8 mouse cellular contexts compared by ENCODE assay signal in the genomic region with DNA sequence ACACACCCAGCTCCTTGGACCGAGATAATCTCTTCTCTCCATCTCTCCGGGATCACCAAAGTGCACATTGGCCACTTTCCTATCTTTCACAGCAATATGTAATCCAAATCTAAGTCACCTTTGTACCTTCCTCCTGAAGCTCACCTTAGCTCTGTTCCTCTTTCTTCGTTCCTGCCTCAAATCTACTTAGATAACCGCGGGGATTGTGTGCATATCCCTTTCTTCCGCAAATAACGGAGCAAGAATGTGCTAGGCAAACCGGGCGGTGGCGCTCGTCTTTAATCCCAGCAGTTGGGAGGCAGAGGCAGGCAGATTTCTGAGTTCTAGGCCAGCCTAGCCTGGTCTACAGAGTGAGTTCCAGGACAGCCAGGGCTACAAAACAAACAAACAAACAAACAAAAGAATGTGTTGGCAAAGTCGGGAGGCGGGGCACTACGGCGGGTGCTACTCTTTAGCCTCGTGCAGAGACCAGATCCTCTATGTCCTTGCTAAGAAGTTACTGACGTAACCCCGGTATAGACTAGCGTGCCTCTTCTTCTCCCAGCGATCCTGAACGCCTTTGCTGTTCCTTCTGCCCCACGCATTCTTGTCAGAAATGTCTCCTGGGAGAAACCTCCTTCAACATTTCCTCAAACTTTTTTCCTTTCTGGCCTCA. TPM values are rescaled to one million over a fixed set of nuclear protein-coding genes. Genes with fewer than 3 reads are reported as not detected.
DNase-seq lines count a peak whose midpoint lies in the region; ATAC-seq and TF ChIP-seq lines count a peak whose summit lies in the region.

No protein-coding gene starts in this region.

- peaks cover 40% of the 10 kb centered on the region for H3K4me1 ChIP-seq in heart, embryonic 13.5 days
- H3K4me1 ChIP-seq in hindbrain, embryonic 10.5 days (replicated peaks), result peaks cover 28% of the 10 kb centered on the region
- H3K4me1 ChIP-seq in liver, embryonic 16.5 days (ENCODE audit: control insufficient read depth, low read depth, low read length), result peaks cover 36% of the 10 kb centered on the region
- peaks cover 5% of the 10 kb centered on the region; the same call in 1 of the 2 replicates for H3K4me1 ChIP-seq in small intestine, adult 2 months (ENCODE audit: control insufficient read depth, insufficient read depth, insufficient read length, low read length)

- 25% methylated on average over 22 of the region's 22 CpGs for WGBS in heart, embryonic 13.5 days
- WGBS in hindbrain, embryonic 10.5 days, result 36% methylated on average over 22 of the region's 22 CpGs
- 9% methylated on average over 22 of the region's 22 CpGs for WGBS in liver, embryonic 16.5 days (ENCODE audit: insufficient replicate concordance)
- WGBS in small intestine, adult 2 months, result 6% methylated on average over 22 of the region's 22 CpGs

- no peaks in the 10 kb centered on the region for H3K27me3 ChIP-seq in heart, embryonic 13.5 days (replicated peaks)
- no peaks in the 10 kb centered on the region for H3K27me3 ChIP-seq in hindbrain, embryonic 10.5 days (ENCODE audit: insufficient read depth, poor library complexity, severe bottlenecking)
- H3K27me3 ChIP-seq in liver, embryonic 16.5 days (ENCODE audit: control insufficient read depth, insufficient read depth, low read depth, low read length), result no peaks in the 10 kb centered on the region
- no peaks in the 10 kb centered on the region for H3K27me3 ChIP-seq in small intestine, adult 2 months (ENCODE audit: control insufficient read depth, insufficient read depth, low read length)

- peak overlapping the region; percentile 90 for H3K9ac ChIP-seq in heart, embryonic 13.5 days
- H3K9ac ChIP-seq in liver, embryonic 16.5 days (ENCODE audit: low read depth, low read length), result peak overlapping the region; percentile 87

- peak overlapping the region; percentile 99 for H3K4me2 ChIP-seq in heart, embryonic 13.5 days
- H3K4me2 ChIP-seq in liver, embryonic 16.5 days (ENCODE audit: low read depth, low read length), result peak overlapping the region; percentile 86

- peaks cover 58% of the 10 kb centered on the region for H3K36me3 ChIP-seq in heart, embryonic 13.5 days
- peaks cover 56% of the 10 kb centered on the region for H3K36me3 ChIP-seq in hindbrain, embryonic 10.5 days
- H3K36me3 ChIP-seq in liver, embryonic 16.5 days (ENCODE audit: control insufficient read depth, insufficient read depth), result peaks cover 34% of the 10 kb centered on the region
- peaks cover 34% of the 10 kb centered on the region for H3K36me3 ChIP-seq in small intestine, adult 2 months (ENCODE audit: control insufficient read depth, insufficient read depth, low read length)

- TF ChIP-seq CTCF in brain, embryonic 14.5 days (IDR thresholded peaks at IDR 0.05; ENCODE audit: borderline replicate concordance, extremely low read depth, insufficient read depth, insufficient read length), result no peak
- peak; percentile 37; the same call in 1 of the 2 replicates for TF ChIP-seq CTCF in small intestine, adult 2 months (IDR thresholded peaks at IDR 0.05; ENCODE audit: extremely low read depth, insufficient read length, insufficient replicate concordance, low read depth, low read length)

- no peaks in the 10 kb centered on the region for H3K9me3 ChIP-seq in heart, embryonic 13.5 days
- no peaks in the 10 kb centered on the region for H3K9me3 ChIP-seq in hindbrain, embryonic 10.5 days
- no peaks in the 10 kb centered on the region for H3K9me3 ChIP-seq in liver, embryonic 16.5 days (replicated peaks; ENCODE audit: control insufficient read depth, low read length)

- peak overlapping the region; percentile 97 for H3K4me3 ChIP-seq in heart, embryonic 13.5 days
- H3K4me3 ChIP-seq in hindbrain, embryonic 10.5 days, result peak overlapping the region; percentile 96
- peak overlapping the region; percentile 94 for H3K4me3 ChIP-seq in liver, embryonic 16.5 days (ENCODE audit: low read depth, low read length)
- H3K4me3 ChIP-seq in small intestine, adult 2 months (ENCODE audit: low read depth, low read length), result peak overlapping the region; percentile 68

- TF ChIP-seq POLR2A in brain, embryonic 14.5 days (IDR thresholded peaks at IDR 0.05; ENCODE audit: borderline replicate concordance, extremely low read depth, insufficient read depth, insufficient read length, poor library complexity, severe bottlenecking), result no peak
- TF ChIP-seq POLR2A in small intestine, adult 2 months (IDR thresholded peaks at IDR 0.05; ENCODE audit: low read depth, low read length), result no peak

- ATAC-seq in heart, embryonic 13.5 days (ENCODE audit: extremely low read depth, insufficient number of reproducible peaks, low FRiP score, low TSS enrichment), result 0 out of 2 replicates have a peak, but pooled peaks have one; percentile 3
- ATAC-seq in liver, embryonic 16.5 days (ENCODE audit: low read depth), result peak; percentile 6

- DNase-seq in heart, postnatal 25 days (ENCODE audit: low spot score), result no peak
- DNase-seq in brain, embryonic 14.5 days (ENCODE audit: low read depth), result peak; percentile 16
- DNase-seq in hindbrain, embryonic 10.5 days (ENCODE audit: low spot score), result no peak
- no peak for DNase-seq in layer of hippocampus, adult 8-10 months (ENCODE audit: low spot score in 2 of 2)
- DNase-seq in frontal cortex, postnatal 25 days (ENCODE audit: low spot score in 2 of 2), result no peak

- peak overlapping the region; percentile 95 for H3K27ac ChIP-seq in heart, embryonic 13.5 days (replicated peaks)
- H3K27ac ChIP-seq in hindbrain, embryonic 10.5 days, result peak overlapping the region; percentile 99
- H3K27ac ChIP-seq in liver, embryonic 16.5 days (ENCODE audit: low read length), result peak overlapping the region; percentile 98
- H3K27ac ChIP-seq in small intestine, adult 2 months (ENCODE audit: insufficient read depth, low read depth, low read length), result peak overlapping the region; percentile 94

- intact Hi-C loops in heart, postnatal 25 days (cut with DNase I), result no loop called here

RNA-seq across cellular contexts. Expression of a gene that starts 0.7 kb away (rescaled TPM):
- 234 and 235 TPM in 2 replicates for polyA plus RNA-seq in heart, embryonic 13.5 days (2015; fragmentation: Nextera tagmentation; extraction: Ambion mirVana)
- 10 to 100 TPM; 60.3 to 60.5 TPM for total RNA-seq in heart, postnatal 25 days (2021)
- polyA plus RNA-seq in brain, embryonic 14.5 days (2012; rRNA removed), result 395 and 451 TPM in 2 replicates
- 423 and 452 TPM in 2 replicates for polyA plus RNA-seq in hindbrain, embryonic 10.5 days (2016; fragmentation: Nextera tagmentation; extraction: Ambion mirVana)
- 96.9 and 101 TPM in 2 replicates for polyA plus RNA-seq in liver, embryonic 16.5 days (2015; fragmentation: Nextera tagmentation; extraction: Ambion mirVana)
- polyA plus RNA-seq in small intestine, adult 2 months (2012; rRNA removed), result 44.2 and 76.7 TPM in 2 replicates
- total RNA-seq in layer of hippocampus, adult 8-10 months (2022), result 100 to 1,000 TPM; 122 to 134 (median 134) TPM

RNA-seq across cellular contexts. Expression of a gene that starts 12.8 kb away (rescaled TPM):
- 234 and 266 TPM in 2 replicates for polyA plus RNA-seq in heart, embryonic 13.5 days (2015; fragmentation: Nextera tagmentation; extraction: Ambion mirVana)
- 100 to 1,000 TPM; 409 to 483 TPM for total RNA-seq in heart, postnatal 25 days (2021)
- 28.7 and 29.6 TPM in 2 replicates for polyA plus RNA-seq in brain, embryonic 14.5 days (2012; rRNA removed)
- 74.9 and 77.3 TPM in 2 replicates for polyA plus RNA-seq in hindbrain, embryonic 10.5 days (2016; fragmentation: Nextera tagmentation; extraction: Ambion mirVana)
- polyA plus RNA-seq in liver, embryonic 16.5 days (2015; fragmentation: Nextera tagmentation; extraction: Ambion mirVana), result 94.0 and 95.5 TPM in 2 replicates
- 52.7 and 97.7 TPM in 2 replicates for polyA plus RNA-seq in small intestine, adult 2 months (2012; rRNA removed)
- total RNA-seq in layer of hippocampus, adult 8-10 months (2022), result 10 to 100 TPM; 23.1 to 33.9 (median 27.9) TPM

RNA-seq across cellular contexts. Expression of a gene that starts 29.2 kb away (rescaled TPM):
- polyA plus RNA-seq in heart, embryonic 13.5 days (2015; fragmentation: Nextera tagmentation; extraction: Ambion mirVana), result 1.5 and 1.7 TPM in 2 replicates
- 1 to 10 TPM in 1 of 2 experiments, under 1 TPM in 1; 0.78 to 1.2 TPM for total RNA-seq in heart, postnatal 25 days (2021)
- polyA plus RNA-seq in brain, embryonic 14.5 days (2012; rRNA removed), result 27.1 and 34.3 TPM in 2 replicates
- 3.0 and 4.3 TPM in 2 replicates for polyA plus RNA-seq in hindbrain, embryonic 10.5 days (2016; fragmentation: Nextera tagmentation; extraction: Ambion mirVana)
- 0.49 and 0.67 TPM in 2 replicates for polyA plus RNA-seq in liver, embryonic 16.5 days (2015; fragmentation: Nextera tagmentation; extraction: Ambion mirVana)
- 2.9 and 4.8 TPM in 2 replicates for polyA plus RNA-seq in small intestine, adult 2 months (2012; rRNA removed)
- 10 to 100 TPM in 1 of 4 experiments, 1 to 10 TPM in 3; 5.8 to 12.1 (median 8.2) TPM for total RNA-seq in layer of hippocampus, adult 8-10 months (2022)

RNA-seq across cellular contexts. Expression of a gene that starts 56.4 kb away (rescaled TPM):
- 24.5 and 25.9 TPM in 2 replicates for polyA plus RNA-seq in heart, embryonic 13.5 days (2015; fragmentation: Nextera tagmentation; extraction: Ambion mirVana)
- total RNA-seq in heart, postnatal 25 days (2021), result 10 to 100 TPM; 11.1 to 11.4 TPM
- polyA plus RNA-seq in brain, embryonic 14.5 days (2012; rRNA removed), result 89.5 and 99.5 TPM in 2 replicates
- 37.8 and 40.1 TPM in 2 replicates for polyA plus RNA-seq in hindbrain, embryonic 10.5 days (2016; fragmentation: Nextera tagmentation; extraction: Ambion mirVana)
- polyA plus RNA-seq in liver, embryonic 16.5 days (2015; fragmentation: Nextera tagmentation; extraction: Ambion mirVana), result 11.4 and 12.3 TPM in 2 replicates
- 52.9 and 74.5 TPM in 2 replicates for polyA plus RNA-seq in small intestine, adult 2 months (2012; rRNA removed)
- total RNA-seq in layer of hippocampus, adult 8-10 months (2022), result 10 to 100 TPM; 31.0 to 44.2 (median 38.4) TPM

RNA-seq across cellular contexts. Expression of a gene that starts 56.5 kb away (rescaled TPM):
- polyA plus RNA-seq in heart, embryonic 13.5 days (2015; fragmentation: Nextera tagmentation; extraction: Ambion mirVana), result 61.3 and 66.8 TPM in 2 replicates
- total RNA-seq in heart, postnatal 25 days (2021), result 10 to 100 TPM; 42.3 to 43.3 TPM
- polyA plus RNA-seq in brain, embryonic 14.5 days (2012; rRNA removed), result 49.6 and 52.2 TPM in 2 replicates
- 80.9 and 81.8 TPM in 2 replicates for polyA plus RNA-seq in hindbrain, embryonic 10.5 days (2016; fragmentation: Nextera tagmentation; extraction: Ambion mirVana)
- polyA plus RNA-seq in liver, embryonic 16.5 days (2015; fragmentation: Nextera tagmentation; extraction: Ambion mirVana), result 48.2 and 49.0 TPM in 2 replicates
- 130 and 178 TPM in 2 replicates for polyA plus RNA-seq in small intestine, adult 2 months (2012; rRNA removed)
- total RNA-seq in layer of hippocampus, adult 8-10 months (2022), result 10 to 100 TPM; 54.8 to 62.3 (median 57.7) TPM
